In the genomic region with DNA sequence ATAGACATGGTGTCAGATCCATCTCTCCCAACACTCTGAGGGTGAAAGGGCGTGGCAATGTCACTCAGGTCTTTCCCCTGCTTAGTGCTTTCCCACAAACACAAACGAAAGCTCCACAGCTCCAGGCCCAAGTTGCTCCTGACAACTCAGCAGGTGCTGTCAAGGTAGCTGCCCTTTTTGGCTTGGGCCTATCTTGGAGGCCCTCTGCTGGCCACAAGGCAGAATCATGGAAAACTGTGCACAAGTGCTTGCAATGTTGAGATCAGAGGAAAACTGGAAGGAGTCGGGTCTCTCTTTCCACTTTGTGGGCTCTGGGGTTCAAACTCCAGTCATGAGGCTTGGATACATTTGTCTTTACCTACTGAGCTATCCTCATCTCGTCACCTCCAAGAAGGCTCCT, we compare ENCODE assay signal across 11 mouse cellular contexts. TPM values are rescaled to one million over a fixed set of nuclear protein-coding genes. Genes with fewer than 3 reads are reported as not detected.
DNase-seq lines count a peak whose midpoint lies in the region; ATAC-seq and TF ChIP-seq lines count a peak whose summit lies in the region.
"Had no signal": no experiment of that assay in that cellular context is flagged by ENCODE, and none has a peak within 500 bp of the region (broad histone marks: within the 10 kb centered on the region; RNA-seq: fewer than 3 reads in every experiment).

No protein-coding gene starts in this region.

- no peak overlapping the region for H3K27ac ChIP-seq in forebrain, embryonic 14.5 days (ENCODE audit: low read depth, low read length)
- H3K27ac ChIP-seq in forebrain, embryonic 16.5 days (ENCODE audit: low read length) = no peak overlapping the region
- no peak overlapping the region for H3K27ac ChIP-seq in liver, adult 2 months (replicated peaks; ENCODE audit: insufficient read depth, low read depth, low read length)
- H3K27ac ChIP-seq in CH12.LX (ENCODE audit: insufficient read depth, low read depth) = no peak overlapping the region
- H3K27ac ChIP-seq: liver, embryonic 15.5 days had no signal

- 62% methylated on average over 4 of the region's 4 CpGs for WGBS in forebrain, embryonic 14.5 days
- WGBS in forebrain, embryonic 16.5 days = 67% methylated on average over 4 of the region's 4 CpGs
- 79% methylated on average over 4 of the region's 4 CpGs for WGBS in liver, adult 2 months

- no peak for ATAC-seq in forebrain, embryonic 14.5 days
- ATAC-seq in forebrain, embryonic 16.5 days = no peak
- ATAC-seq in common myeloid progenitor, adult 5-6 weeks (replicated peaks; ENCODE audit: low read depth, poor library complexity, severe bottlenecking) = peak; percentile 47; the same call in 1 of the 2 replicates
- ATAC-seq in activated CD4-positive, CD25-positive, alpha-beta regulatory T cell, adult 4 months = no peak

- no peak for TF ChIP-seq EP300 in CH12.LX (IDR thresholded peaks at IDR 0.05; ENCODE audit: low read length)

- H3K4me3 ChIP-seq in forebrain, embryonic 14.5 days (ENCODE audit: low read depth, low read length) = no peak overlapping the region
- H3K4me3 ChIP-seq in forebrain, embryonic 16.5 days (replicated peaks; ENCODE audit: low read length) = no peak overlapping the region
- no peak overlapping the region for H3K4me3 ChIP-seq in liver, adult 2 months (ENCODE audit: insufficient read depth, low read depth, low read length)
- no peak overlapping the region for H3K4me3 ChIP-seq in CH12.LX (replicated peaks in 1 of 3; ENCODE audit: low read depth in 2 of 3, low read length in 2 of 3, poor library complexity in 1 of 3)
- H3K4me3 ChIP-seq: liver, embryonic 15.5 days had no signal

- peak; percentile 27 for TF ChIP-seq RAD21 in CH12.LX (IDR thresholded peaks at IDR 0.05; ENCODE audit: low read depth, low read length)

- no peak overlapping the region for H3K4me2 ChIP-seq in forebrain, embryonic 14.5 days (ENCODE audit: low read length)
- no peak overlapping the region for H3K4me2 ChIP-seq in forebrain, embryonic 16.5 days (ENCODE audit: low read length)
- H3K4me2 ChIP-seq in CH12.LX (ENCODE audit: insufficient read depth, low read depth, poor library complexity, severe bottlenecking) = no peak overlapping the region
- H3K4me2 ChIP-seq: liver, embryonic 15.5 days had no signal

- peaks cover 29% of the 10 kb centered on the region for H3K36me3 ChIP-seq in forebrain, embryonic 14.5 days (ENCODE audit: control insufficient read depth, insufficient read depth, low read length)
- peaks cover 18% of the 10 kb centered on the region for H3K36me3 ChIP-seq in forebrain, embryonic 16.5 days (ENCODE audit: control insufficient read depth, insufficient read depth)
- peaks cover 7% of the 10 kb centered on the region; the same call in 1 of the 2 replicates for H3K36me3 ChIP-seq in liver, adult 2 months (ENCODE audit: control insufficient read depth, insufficient read depth, low read length)
- H3K36me3 ChIP-seq in CH12.LX (replicated peaks in 1 of 2; ENCODE audit: control insufficient read depth in 1 of 2, insufficient read depth in 1 of 2, low read length in 1 of 2) = peaks cover 26 to 49% of the 10 kb centered on the region in 2 experiments

- peak; percentile 34; the same call in 1 of the 2 replicates for TF ChIP-seq CTCF in liver, adult 2 months (IDR thresholded peaks at IDR 0.05; ENCODE audit: low read depth, low read length)
- peak; percentile 14 to 57; a peak in 2 of 4 replicates for TF ChIP-seq CTCF in CH12.LX (conservative IDR thresholded peaks at IDR 0.05 in 1 of 2, IDR thresholded peaks at IDR 0.05 in 1 of 2; ENCODE audit: low read depth in 2 of 2, low read length in 2 of 2)

- no peaks in the 10 kb centered on the region for H3K4me1 ChIP-seq in forebrain, embryonic 14.5 days (ENCODE audit: control insufficient read depth, insufficient read depth, low read length)
- no peaks in the 10 kb centered on the region for H3K4me1 ChIP-seq in forebrain, embryonic 16.5 days (replicated peaks; ENCODE audit: control insufficient read depth, insufficient read depth, low read length)
- no peaks in the 10 kb centered on the region for H3K4me1 ChIP-seq in liver, adult 2 months (ENCODE audit: control insufficient read depth, insufficient read depth, low read length)
- H3K4me1 ChIP-seq in CH12.LX (ENCODE audit: control insufficient read depth in 1 of 2, insufficient read depth in 2 of 2) = no peaks in the 10 kb centered on the region

- H3K9me3 ChIP-seq in forebrain, embryonic 14.5 days (replicated peaks; ENCODE audit: control insufficient read depth, low read length) = no peaks in the 10 kb centered on the region
- no peaks in the 10 kb centered on the region for H3K9me3 ChIP-seq in forebrain, embryonic 16.5 days (ENCODE audit: control insufficient read depth, low read length)
- no peaks in the 10 kb centered on the region for H3K9me3 ChIP-seq in CH12.LX (replicated peaks; ENCODE audit: low read length)
- H3K9me3 ChIP-seq: liver, embryonic 15.5 days had no signal

- dilution Hi-C loops in CH12.LX (cut with MboI; ENCODE audit: extremely low pct_ligation_motif_present, extremely low pct_unique_long_range_greater_than_20kb, low sequenced_read_pairs) = no loop called here

- DNase-seq in forebrain, embryonic 14.5 days (ENCODE audit: low spot score) = peak; percentile 11
- DNase-seq in liver, adult 2 months (ENCODE audit: extremely low read depth, low read depth, low spot score) = no peak
- DNase-seq in liver (no peak), CH12.LX (ENCODE audit: extremely low read depth) (no peak), adipocyte (ENCODE audit: low spot score) (no peak)
- DNase-seq: heart, adult 18-20 months had no signal

- in situ Hi-C loops in CH12.LX (cut with MboI; ENCODE audit: low pct_ligation_motif_present, low pct_unique_long_range_greater_than_20kb, low sequenced_read_pairs) = no loop called here

- H3K27me3 ChIP-seq in forebrain, embryonic 14.5 days (replicated peaks; ENCODE audit: control insufficient read depth, insufficient read depth, low read length) = no peaks in the 10 kb centered on the region
- H3K27me3 ChIP-seq in forebrain, embryonic 16.5 days (replicated peaks; ENCODE audit: control insufficient read depth, insufficient read depth, low read length) = no peaks in the 10 kb centered on the region
- no peaks in the 10 kb centered on the region for H3K27me3 ChIP-seq in liver, adult 2 months (ENCODE audit: control insufficient read depth, insufficient read depth, low read length)
- no peaks in the 10 kb centered on the region for H3K27me3 ChIP-seq in CH12.LX (replicated peaks)
- H3K27me3 ChIP-seq: liver, embryonic 15.5 days had no signal

- no peak for TF ChIP-seq POLR2A in liver, adult 2 months (IDR thresholded peaks at IDR 0.05; ENCODE audit: extremely low read depth, insufficient read depth, low read length)
- no peak for TF ChIP-seq POLR2A in CH12.LX (IDR thresholded peaks at IDR 0.05; ENCODE audit: low read depth, low read length)

- H3K9ac ChIP-seq in forebrain, embryonic 14.5 days (ENCODE audit: low read length) = no peak overlapping the region
- no peak overlapping the region for H3K9ac ChIP-seq in forebrain, embryonic 16.5 days (replicated peaks; ENCODE audit: low read depth, low read length)
- no peak overlapping the region for H3K9ac ChIP-seq in liver, adult 2 months (ENCODE audit: low read depth, low read length)
- no peak overlapping the region for H3K9ac ChIP-seq in CH12.LX (ENCODE audit: insufficient read depth, low read depth)
- H3K9ac ChIP-seq: liver, embryonic 15.5 days had no signal

- no peaks in the 10 kb centered on the region for H3K79me2 ChIP-seq in liver, adult 2 months (ENCODE audit: control insufficient read depth, insufficient read depth, low read length)
- no peaks in the 10 kb centered on the region for H3K79me2 ChIP-seq in CH12.LX (replicated peaks; ENCODE audit: control insufficient read depth, extremely low read depth, insufficient read depth, poor library complexity, severe bottlenecking)

TF ChIP-seq in CH12.LX, 34 proteins besides CTCF, POLR2A, EP300 and RAD21:
- TF ChIP-seq SMC3 (IDR thresholded peaks at IDR 0.05; ENCODE audit: low read depth, low read length) (peak; percentile 41; the same call in 1 of the 2 replicates), MAZ (IDR thresholded peaks at IDR 0.05; ENCODE audit: low read depth, low read length) (no peak)

RNA-seq across cellular contexts. Expression of a gene that starts 18.3 kb away (rescaled TPM):
- 46.7 and 46.9 TPM in 2 replicates for polyA plus RNA-seq in forebrain, embryonic 14.5 days (2014; fragmentation: Nextera tagmentation; extraction: Ambion mirVana)
- 37.0 and 40.9 TPM in 2 replicates for polyA plus RNA-seq in forebrain, embryonic 16.5 days (2015; fragmentation: Nextera tagmentation; extraction: Ambion mirVana)
- total RNA-seq in liver, adult 2 months (2014; rRNA removed) = 11.9 and 13.6 TPM in 2 replicates
- 14.5 and 18.2 TPM in 2 replicates for polyA plus RNA-seq in liver, adult 2 months (2012; rRNA removed)
- total RNA-seq in CH12.LX (2012; rRNA removed) (62.8 and 85.8 TPM in 2 replicates), CH12.LX (2014; rRNA removed) (61.8 and 69.7 TPM in 2 replicates)
- 184 and 198 TPM in 2 replicates for polyA plus RNA-seq in CH12.LX (2012; ENCODE audit: insufficient read length, low read depth)
- total RNA-seq in common myeloid progenitor, adult 5-6 weeks (2017) = 110 and 118 TPM in 2 replicates
- 10 to 100 TPM; 45.0 to 93.8 TPM for polyA plus RNA-seq in activated CD4-positive, CD25-positive, alpha-beta regulatory T cell, adult 4 months (2017; shearing (Covaris generic))

RNA-seq across cellular contexts. Expression of a gene that starts 21.2 kb away (rescaled TPM):
- 0.66 and 0.73 TPM in 2 replicates for polyA plus RNA-seq in forebrain, embryonic 14.5 days (2014; fragmentation: Nextera tagmentation; extraction: Ambion mirVana)
- polyA plus RNA-seq in forebrain, embryonic 16.5 days (2015; fragmentation: Nextera tagmentation; extraction: Ambion mirVana) = 0.29 and 0.60 TPM in 2 replicates
- not detected in 2 replicates for total RNA-seq in liver, adult 2 months (2014; rRNA removed)
- not detected in 2 replicates for polyA plus RNA-seq in liver, adult 2 months (2012; rRNA removed)
- not detected in 2 replicates for total RNA-seq in CH12.LX (2012; rRNA removed)
- total RNA-seq in CH12.LX (2014; rRNA removed) = not detected in 2 replicates
- polyA plus RNA-seq in CH12.LX (2012; ENCODE audit: insufficient read length, low read depth) = not detected in 2 replicates
- total RNA-seq in common myeloid progenitor, adult 5-6 weeks (2017) = not detected in 2 replicates
- not detected for polyA plus RNA-seq in activated CD4-positive, CD25-positive, alpha-beta regulatory T cell, adult 4 months (2017; shearing (Covaris generic))
- total RNA-seq: heart, adult 18-20 months had no signal
- polyA plus RNA-seq: liver, embryonic 15.5 days; stomach, embryonic 14.5 days had no signal
